ENCODE assay signal across 12 mouse cellular contexts in genomic region chr11:62007984-62008383, GRCm38 (mm10).
"Had no signal": no experiment of that assay in that cellular context is flagged by ENCODE, and none has a peak within 500 bp of the region (broad histone marks: within the 10 kb centered on the region; RNA-seq: fewer than 3 reads in every experiment).

No protein-coding gene starts in this region.

- H3K9ac ChIP-seq: liver, embryonic 14.5 days; neural tube, embryonic 13.5 days had no signal

- H3K4me3 ChIP-seq: left cerebral cortex, adult 2 months; limb, embryonic 10.5 days; midbrain, embryonic 10.5 days; neural tube, embryonic 13.5 days had no signal

- H3K27me3 ChIP-seq: neural tube, embryonic 13.5 days had no signal

- DNase-seq: kidney, adult 8-10 months; kidney, postnatal 25 days; lung, adult 2 months; lung, postnatal 10 days; midbrain, embryonic 14.5 days had no signal

- H3K36me3 ChIP-seq: limb, embryonic 10.5 days; midbrain, embryonic 10.5 days; neural tube, embryonic 13.5 days had no signal

- H3K4me2 ChIP-seq: neural tube, embryonic 13.5 days had no signal

- H3K4me1 ChIP-seq: neural tube, embryonic 13.5 days had no signal

- H3K9me3 ChIP-seq: limb, embryonic 10.5 days; midbrain, embryonic 10.5 days; neural tube, embryonic 13.5 days had no signal

- ATAC-seq: intestine, postnatal 0 days had no signal

- H3K27ac ChIP-seq: left cerebral cortex, adult 2 months; limb, embryonic 10.5 days; liver, embryonic 14.5 days; midbrain, embryonic 10.5 days; neural tube, embryonic 13.5 days; stomach, postnatal 0 days had no signal
